Mouse (Mus musculus) stomach, postnatal 0 days (tissue): ENCODE results near the gene Polr3b. TPM values are rescaled to one million over a fixed set of nuclear protein-coding genes. Genes with fewer than 3 reads are reported as not detected.
A peak's percentile ranks its signal among the peaks of the same experiment; 100 is the strongest.

ENCODE experiments used
- ATAC-seq: fragments of 200-750 bp; cut with Nextera tagmentation; 2 replicates; pipeline ENCODE4 v1.8.0; 2017; ENCODE audit not compliant: low FRiP score, low TSS enrichment
- DNase-seq: peaks from one replicate; pipeline ENCODE4 v3.0.0-alpha.2; 2016; ENCODE audit warnings: low spot score
- H3K27ac ChIP-seq: fragments of 300-500 bp; sonication (generic); replicated peaks from 2 replicates; pipeline ENCODE4 v1.5.1; 2014; ENCODE audit warnings: mild to moderate bottlenecking, control low read depth
- H3K27me3 ChIP-seq: fragments of 300-500 bp; sonication (generic); 2 replicates; pipeline ENCODE4 v1.6.1; 2014; ENCODE audit warnings: low read length; ENCODE audit not compliant: control insufficient read depth, insufficient read depth
- H3K36me3 ChIP-seq: fragments of 300-500 bp; sonication (generic); 2 replicates; pipeline ENCODE4 v1.6.1; 2014; ENCODE audit warnings: low read length, mixed read lengths; ENCODE audit not compliant: control insufficient read depth, insufficient read depth
- H3K4me1 ChIP-seq: fragments of 300-500 bp; sonication (generic); replicated peaks from 2 replicates; pipeline ENCODE4 v1.6.1; 2014; ENCODE audit warnings: antibody characterized with exemption; ENCODE audit not compliant: control insufficient read depth, insufficient read depth
- H3K4me2 ChIP-seq: fragments of 300-500 bp; sonication (generic); replicated peaks from 2 replicates; pipeline ENCODE4 v1.6.1; 2014; ENCODE audit warnings: low read depth, mild to moderate bottlenecking, control low read depth, moderate library complexity
- H3K4me3 ChIP-seq: fragments of 300-500 bp; sonication (generic); 2 replicates; pipeline ENCODE4 v1.5.1; 2014; ENCODE audit warnings: low read depth, low read length, control low read depth
- H3K9ac ChIP-seq: fragments of 300-500 bp; sonication (generic); 2 replicates; pipeline ENCODE4 v1.6.1; 2014; ENCODE audit warnings: mild to moderate bottlenecking, low read length, control low read depth, mixed read lengths
- H3K9me3 ChIP-seq: fragments of 300-500 bp; sonication (generic); 2 replicates; pipeline ENCODE4 v1.6.1; 2016; ENCODE audit warnings: low read length; ENCODE audit not compliant: control insufficient read depth
- CTCF ChIP-seq: IDR thresholded peaks from 2 replicates; pipeline ENCODE4 v1.5.1; 2016; ENCODE audit warnings: antibody characterized with exemption, low read depth, mild to moderate bottlenecking, moderate library complexity
- EP300 ChIP-seq: optimal IDR thresholded peaks from 2 replicates; pipeline ENCODE3; 2016; ENCODE audit warnings: antibody characterized with exemption
- WGBS: fragments of 180-500 bp; shearing (Covaris S2); extraction: QIAGEN DNeasy Blood & Tissue Kit; methylation state at CpG from one replicate; pipeline ENCODE4 v1.1.7; 2014; 5-methylcytosine and 5-hydroxymethylcytosine counted together
- polyA plus RNA-seq: library from polyadenylated mRNA; unstranded; fragments of >200 nt; fragmentation: Nextera tagmentation; extraction: Ambion mirVana; gene quantifications from 2 replicates; pipeline ENCODE4 v1.2.1, GENCODE M21; 2015

Gene Polr3b
- 4.5 and 4.9 TPM in 2 replicates for polyA plus RNA-seq

- DNase-seq = peak; percentile 95
- 7% methylated on average over 53 of the region's 53 CpGs for WGBS
- TF ChIP-seq CTCF (peak; percentile 46), EP300 (peak; percentile 88)
- Histone ChIP-seq H3K4me1 (no peaks in the 10 kb centered on the region), H3K9ac (peak within 1 kb of the TSS; percentile 63), H3K9me3 (no peaks in the 10 kb centered on the region), H3K36me3 (no peaks in the 10 kb centered on the region), H3K4me2 (peak within 1 kb of the TSS; percentile 87), H3K4me3 (peak within 1 kb of the TSS; percentile 63), H3K27ac (peak within 1 kb of the TSS; percentile 94), H3K27me3 (no peaks in the 10 kb centered on the region)
- peak; percentile 99 for ATAC-seq
Measured at GRCm38 (mm10) chr10:84621826-84622790, at the start of gene Polr3b. Polr3b (plus strand) TSS chr10:84622292.

- TF ChIP-seq CTCF (no peak), EP300 (no peak)
- no peak overlapping the region for H3K4me2 ChIP-seq
- H3K4me1 ChIP-seq = peaks cover 4% of the 10 kb centered on the region; the same call in 1 of the 2 replicates
- no peaks in the 10 kb centered on the region for H3K27me3 ChIP-seq
- no peaks in the 10 kb centered on the region for H3K9me3 ChIP-seq
- H3K36me3 ChIP-seq = no peaks in the 10 kb centered on the region
- ATAC-seq (no peak), DNase-seq (no peak)
- no peak overlapping the region for H3K27ac ChIP-seq
- WGBS = 60% methylated on average over 5 of the region's 5 CpGs
- no peak overlapping the region for H3K4me3 ChIP-seq
- H3K9ac ChIP-seq = no peak overlapping the region
Measured at GRCm38 (mm10) chr10:84573671-84574420, 48.2 kb upstream of the Polr3b start.

- DNase-seq (no peak), ATAC-seq (peak; percentile 88)
- Histone ChIP-seq H3K36me3 (no peaks in the 10 kb centered on the region), H3K4me2 (peak overlapping the region; percentile 85), H3K4me1 (peaks cover 4% of the 10 kb centered on the region; the same call in 1 of the 2 replicates), H3K9me3 (no peaks in the 10 kb centered on the region), H3K4me3 (peak overlapping the region; percentile 94), H3K27ac (peak overlapping the region; percentile 89), H3K27me3 (no peaks in the 10 kb centered on the region), H3K9ac (peak overlapping the region; percentile 84)
- TF ChIP-seq CTCF (no peak), EP300 (no peak)
- under 1% methylated on average over 14 of the region's 14 CpGs for WGBS
Measured at GRCm38 (mm10) chr10:84576029-84576394, 46.1 kb upstream of the Polr3b start.

- no peaks in the 10 kb centered on the region for H3K36me3 ChIP-seq
- TF ChIP-seq EP300 = peak; percentile 57
- peak; percentile 27; the same call in 1 of the 2 replicates for TF ChIP-seq CTCF
- H3K9ac ChIP-seq = peak within 1 kb of the TSS; percentile 84
- DNase-seq (peak; percentile 95), ATAC-seq (peak; percentile 98)
- H3K4me2 ChIP-seq = peak within 1 kb of the TSS; percentile 85
- H3K4me3 ChIP-seq = peak within 1 kb of the TSS; percentile 94
- WGBS = under 1% methylated on average over 46 of the region's 46 CpGs
- H3K4me1 ChIP-seq = peaks cover 4% of the 10 kb centered on the region; the same call in 1 of the 2 replicates
- H3K9me3 ChIP-seq = no peaks in the 10 kb centered on the region
- no peaks in the 10 kb centered on the region for H3K27me3 ChIP-seq
- peak within 1 kb of the TSS; percentile 89 for H3K27ac ChIP-seq
Measured at GRCm38 (mm10) chr10:84576395-84577070, 45.6 kb upstream of the Polr3b start, which contains the start of gene Tcp11l2. Tcp11l2 (plus strand) TSS chr10:84576626.

- peak overlapping the region; percentile 89 for H3K27ac ChIP-seq
- H3K4me3 ChIP-seq = peak overlapping the region; percentile 94
- peaks cover 4% of the 10 kb centered on the region; the same call in 1 of the 2 replicates for H3K4me1 ChIP-seq
- TF ChIP-seq EP300 (no peak), CTCF (0 out of 2 replicates have a peak, but pooled peaks have one; percentile 0)
- H3K36me3 ChIP-seq = no peaks in the 10 kb centered on the region
- H3K9me3 ChIP-seq = no peaks in the 10 kb centered on the region
- DNase-seq (peak; percentile 78), ATAC-seq (peak; percentile 46)
- H3K4me2 ChIP-seq = peak overlapping the region; percentile 85
- WGBS = under 1% methylated on average over 38 of the region's 38 CpGs
- H3K9ac ChIP-seq = peak overlapping the region; percentile 84
- no peaks in the 10 kb centered on the region for H3K27me3 ChIP-seq
Measured at GRCm38 (mm10) chr10:84577071-84577727, 44.9 kb upstream of the Polr3b start.
